Mouse (Mus musculus): ENCODE data around the gene Fam57b.

DNA sequence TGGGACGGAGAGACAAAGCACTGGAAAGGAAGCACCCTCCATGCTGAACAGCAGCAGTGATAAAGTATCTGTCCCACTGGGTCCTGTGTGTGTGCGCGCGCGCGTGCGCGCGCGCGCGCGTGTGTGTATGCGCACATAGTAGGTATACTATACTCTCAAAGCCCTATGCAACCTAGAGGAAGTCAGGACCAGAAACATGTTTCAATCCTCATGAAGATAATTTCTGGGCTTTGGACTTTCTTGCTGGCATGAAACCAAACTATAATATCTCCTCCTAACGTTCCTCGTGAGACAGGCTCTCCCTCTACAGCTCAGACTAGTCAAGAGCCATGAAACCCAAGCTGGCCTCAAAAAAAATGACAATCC, 3.6 kb downstream of the Fam57b start:
- TF ChIP-seq GATA1 (IDR thresholded peaks at IDR 0.05; ENCODE audit: borderline replicate concordance, low read length) (no peak), FLI1 (IDR thresholded peaks at IDR 0.05; ENCODE audit: low read length) (no peak)
